Mouse (Mus musculus): Measurements from ENCODE around the gene Nr3c2. TPM values are rescaled to one million over a fixed set of nuclear protein-coding genes. Genes with fewer than 3 reads are reported as not detected.

The Nr3c2 gene
- total RNA-seq, 2 experiments from 2014 or later: 0.72 to 0.85 TPM

DNA sequence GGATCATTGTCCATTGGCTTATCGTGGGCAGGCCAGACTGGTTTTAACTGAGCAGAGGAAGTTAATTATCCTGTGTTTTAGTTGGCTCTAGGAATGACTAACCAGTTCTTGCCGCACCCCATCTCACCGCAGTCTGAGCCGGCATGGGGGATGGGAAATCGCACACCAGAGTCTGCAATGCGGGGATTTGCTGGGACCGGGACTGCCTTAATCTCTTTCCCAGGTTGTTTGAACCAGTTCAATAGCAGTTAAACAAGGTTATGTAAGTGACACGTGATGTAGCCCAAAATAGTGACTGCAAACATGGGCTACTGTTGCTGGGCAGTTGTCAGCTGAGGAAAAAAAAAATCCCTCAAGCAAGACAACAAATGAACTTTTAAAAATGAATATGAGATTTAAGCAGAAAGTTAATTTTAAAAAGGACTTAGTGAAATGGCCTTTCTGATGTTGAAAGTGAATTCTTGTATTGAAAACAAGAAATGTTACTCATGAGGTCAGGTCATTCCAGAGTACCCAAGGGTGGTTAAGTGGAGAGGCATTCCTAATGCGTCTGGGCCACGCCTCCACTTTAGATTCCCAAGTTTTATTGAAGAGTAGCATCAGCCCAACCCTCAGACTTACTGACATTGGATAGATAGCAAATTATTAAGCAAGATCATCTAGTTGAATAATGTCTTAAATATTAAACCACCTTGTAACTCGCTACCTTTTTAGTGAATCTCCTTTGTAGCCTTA is 233.8 kb downstream of the Nr3c2 start:
- no peak for ATAC-seq (replicated peaks; ENCODE audit: low FRiP score, low TSS enrichment, poor library complexity, severe bottlenecking)

DNA sequence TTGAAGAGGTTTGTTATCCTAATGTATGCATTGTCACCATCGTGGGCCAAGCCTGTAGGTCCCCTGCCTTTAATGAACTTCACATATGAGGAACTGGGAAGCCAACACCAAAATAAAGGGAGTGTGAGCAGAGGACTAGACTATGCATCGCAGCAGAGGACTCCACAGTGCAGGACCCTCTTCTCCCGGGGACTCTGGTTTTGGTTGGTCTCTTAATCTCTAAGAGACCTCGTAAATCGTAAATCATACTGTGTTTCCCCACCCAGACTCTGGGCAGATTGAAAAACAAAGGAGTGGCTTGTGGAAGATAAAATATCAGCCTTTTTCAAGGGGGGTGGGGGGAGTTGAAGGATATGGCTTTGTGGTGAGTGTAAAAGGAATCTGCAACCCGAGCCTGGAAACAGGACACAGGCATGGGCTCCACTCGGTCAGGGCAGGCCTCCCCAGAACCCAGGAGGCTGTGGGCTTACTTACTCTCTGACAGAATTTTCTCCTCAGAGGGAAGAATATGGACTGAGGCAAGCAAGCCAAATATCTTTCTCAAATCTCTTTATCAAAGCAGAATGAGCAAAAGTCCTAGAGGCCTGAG is 234.6 kb downstream of the Nr3c2 start:
- no peak for ATAC-seq (replicated peaks; ENCODE audit: low FRiP score, low TSS enrichment, poor library complexity, severe bottlenecking)

DNA sequence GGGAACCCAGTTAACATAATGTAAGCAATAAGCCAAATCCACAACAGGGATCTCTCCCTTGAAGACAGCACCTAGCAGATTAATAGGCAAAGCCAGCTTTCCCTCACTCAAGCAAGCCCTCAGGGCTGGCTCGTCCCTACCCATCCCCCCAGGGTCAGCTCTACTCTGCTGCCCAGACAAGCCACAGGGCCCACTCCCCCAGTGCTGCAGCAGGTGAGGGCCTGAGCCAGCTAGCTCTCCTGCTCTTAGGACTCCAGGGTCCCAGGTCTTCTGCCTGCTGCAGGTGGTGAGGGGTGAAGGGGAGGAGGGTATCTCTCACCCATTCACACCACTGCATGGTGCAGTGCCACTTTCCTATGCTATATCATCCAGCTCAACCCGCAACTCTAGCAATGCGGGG is 246.0 kb downstream of the Nr3c2 start:
- no peak for ATAC-seq (replicated peaks; ENCODE audit: low FRiP score, low TSS enrichment, poor library complexity, severe bottlenecking)

GRCm38 (mm10) chr8:77154496-77154895 is 255.3 kb downstream of the Nr3c2 start:
- no peak for ATAC-seq (replicated peaks; ENCODE audit: low FRiP score, low TSS enrichment, poor library complexity, severe bottlenecking)

DNA sequence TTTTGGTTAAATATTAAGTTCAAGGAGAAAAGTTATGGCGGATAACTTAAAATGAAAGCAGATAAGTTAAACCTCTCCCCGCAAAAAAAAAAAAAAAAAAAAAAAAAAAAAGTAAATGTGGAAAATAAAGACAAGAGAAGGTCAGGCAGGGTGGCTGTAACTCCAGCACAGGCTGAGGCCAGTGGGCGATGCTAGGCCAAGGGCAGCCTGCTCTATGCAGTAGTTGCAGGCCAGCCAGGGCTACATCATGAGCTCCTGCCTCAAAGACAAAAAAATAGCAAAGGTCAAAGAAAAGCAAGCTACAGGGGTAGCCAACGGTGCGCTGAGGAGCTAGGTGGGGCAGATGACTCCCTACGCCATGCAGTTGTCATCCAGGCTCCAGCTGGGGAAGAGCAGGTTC is 270.1 kb downstream of the Nr3c2 start:
- no peak for ATAC-seq (replicated peaks; ENCODE audit: low FRiP score, low TSS enrichment, poor library complexity, severe bottlenecking)

DNA sequence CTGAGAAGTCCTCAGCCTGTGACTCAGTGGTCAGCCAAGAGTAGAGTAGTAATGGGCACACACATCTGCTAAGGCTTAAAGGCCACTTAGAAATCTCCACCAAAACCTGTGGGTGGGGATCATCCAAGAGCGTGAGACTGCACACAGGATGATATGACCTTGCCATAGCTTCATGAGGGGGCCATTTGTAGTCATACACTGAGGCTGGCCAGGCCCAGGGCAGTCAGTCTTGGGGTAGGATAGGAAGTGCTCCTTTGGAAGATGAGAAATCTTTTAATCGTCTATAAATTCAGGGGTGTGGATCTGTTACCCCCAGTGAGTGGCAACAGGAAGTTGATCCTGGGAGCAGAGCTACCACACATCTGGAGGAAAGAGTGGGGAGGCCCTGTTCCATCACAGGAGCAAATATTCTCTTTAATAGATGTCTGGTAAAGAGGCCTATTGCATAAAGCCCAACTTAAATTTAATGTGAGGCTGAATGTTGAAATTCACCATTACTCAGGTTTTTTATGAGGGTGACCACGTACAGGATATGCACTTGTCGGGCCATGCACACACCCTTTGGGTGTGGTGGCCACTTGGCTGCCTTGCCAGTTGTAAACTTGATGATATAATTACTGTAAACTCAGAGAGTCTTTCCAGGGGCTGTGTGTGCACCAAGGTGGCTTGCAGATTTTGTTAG is 270.7 kb downstream of the Nr3c2 start:
- ATAC-seq (replicated peaks; ENCODE audit: low FRiP score, low TSS enrichment, poor library complexity, severe bottlenecking): no peak

DNA sequence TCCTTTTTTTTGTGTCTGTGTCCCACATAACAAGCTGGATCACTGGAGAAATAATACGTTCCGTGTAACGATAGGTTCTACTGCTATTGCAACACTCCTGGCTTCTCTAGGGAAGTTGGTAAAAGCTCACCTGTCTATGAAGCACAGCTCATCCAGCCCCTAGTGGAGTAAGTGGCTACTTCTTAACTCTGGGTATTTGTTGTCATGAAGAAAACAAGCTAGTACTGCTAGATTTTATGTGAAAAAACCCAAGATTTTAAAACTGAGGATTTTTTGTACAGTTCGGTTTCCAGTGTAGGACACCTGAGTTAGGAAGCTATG is 271.2 kb downstream of the Nr3c2 start:
- no peak for ATAC-seq (replicated peaks; ENCODE audit: low FRiP score, low TSS enrichment, poor library complexity, severe bottlenecking)

DNA sequence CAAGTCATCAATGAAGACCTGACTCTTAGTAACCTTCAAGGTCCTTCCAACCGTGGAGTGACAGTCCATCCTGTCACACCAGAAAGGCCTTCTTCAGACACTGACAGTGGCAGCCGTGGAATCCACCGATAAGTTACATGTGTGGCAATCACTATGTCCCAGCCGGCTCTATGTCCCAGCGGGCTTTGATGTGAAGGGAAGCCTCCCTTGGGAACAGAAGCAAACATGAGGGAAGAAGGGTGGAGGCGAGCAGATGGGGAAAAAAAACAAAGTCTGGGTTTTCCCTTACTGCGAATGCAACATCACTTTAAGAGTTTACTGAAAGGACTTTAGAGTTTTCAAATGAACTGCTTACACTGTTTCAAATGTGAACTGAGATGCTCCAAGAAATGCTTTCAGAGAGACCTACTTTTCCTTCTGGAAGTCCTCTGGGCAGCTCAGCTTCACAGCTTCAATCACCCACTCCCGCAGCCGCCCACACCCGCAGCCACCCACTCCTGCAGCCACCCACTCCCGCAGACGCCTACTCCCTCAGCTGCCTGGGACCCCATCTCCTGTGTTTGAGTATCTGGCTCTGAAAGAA is 273.9 kb downstream of the Nr3c2 start:
- ATAC-seq (replicated peaks; ENCODE audit: low FRiP score, low TSS enrichment, poor library complexity, severe bottlenecking): no peak

GRCm38 (mm10) chr8:77173736-77174135 is 274.5 kb downstream of the Nr3c2 start:
- ATAC-seq (replicated peaks; ENCODE audit: low FRiP score, low TSS enrichment, poor library complexity, severe bottlenecking): no peak

DNA sequence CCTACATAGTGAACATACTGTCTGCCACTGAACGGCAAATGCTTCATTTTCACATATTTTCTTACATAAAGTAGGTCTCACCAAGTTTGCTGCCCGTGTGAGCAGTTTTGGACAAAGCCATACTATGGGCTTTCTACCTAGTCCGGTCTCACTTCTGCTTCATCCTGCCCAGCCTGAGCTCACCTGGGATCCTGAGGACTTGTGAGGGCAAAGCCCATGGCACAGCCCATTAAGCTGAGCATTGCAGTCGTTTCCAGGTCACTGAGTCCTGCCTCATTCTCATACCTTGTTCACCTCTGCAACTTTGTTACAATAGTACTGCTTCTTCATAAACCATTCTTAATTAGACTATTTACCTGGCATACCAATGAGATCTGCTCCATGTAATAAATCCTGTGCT is 276.2 kb downstream of the Nr3c2 start:
- no peak for ATAC-seq (replicated peaks; ENCODE audit: low FRiP score, low TSS enrichment, poor library complexity, severe bottlenecking)

- no peak for ATAC-seq (replicated peaks; ENCODE audit: low FRiP score, low TSS enrichment, poor library complexity, severe bottlenecking)
Measured at GRCm38 (mm10) chr8:77176343-77176742, 277.1 kb downstream of the Nr3c2 start.

DNA sequence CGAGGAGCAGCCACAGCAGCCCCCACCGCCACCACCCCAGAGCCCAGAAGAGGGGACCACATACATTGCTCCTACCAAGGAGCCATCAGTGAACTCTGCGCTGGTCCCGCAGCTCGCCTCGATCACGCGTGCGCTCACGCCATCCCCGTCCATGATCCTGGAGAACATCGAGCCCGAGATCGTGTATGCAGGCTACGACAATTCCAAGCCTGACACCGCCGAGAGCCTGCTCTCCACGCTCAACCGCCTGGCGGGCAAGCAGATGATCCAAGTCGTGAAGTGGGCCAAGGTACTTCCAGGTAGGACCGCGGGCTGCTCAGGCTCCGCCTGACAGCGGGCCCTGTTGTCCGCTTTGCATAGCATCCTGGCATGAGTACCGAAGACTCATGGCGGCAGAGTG is 286.6 kb downstream of the Nr3c2 start:
- ATAC-seq (replicated peaks; ENCODE audit: low FRiP score, low TSS enrichment, poor library complexity, severe bottlenecking): no peak

DNA sequence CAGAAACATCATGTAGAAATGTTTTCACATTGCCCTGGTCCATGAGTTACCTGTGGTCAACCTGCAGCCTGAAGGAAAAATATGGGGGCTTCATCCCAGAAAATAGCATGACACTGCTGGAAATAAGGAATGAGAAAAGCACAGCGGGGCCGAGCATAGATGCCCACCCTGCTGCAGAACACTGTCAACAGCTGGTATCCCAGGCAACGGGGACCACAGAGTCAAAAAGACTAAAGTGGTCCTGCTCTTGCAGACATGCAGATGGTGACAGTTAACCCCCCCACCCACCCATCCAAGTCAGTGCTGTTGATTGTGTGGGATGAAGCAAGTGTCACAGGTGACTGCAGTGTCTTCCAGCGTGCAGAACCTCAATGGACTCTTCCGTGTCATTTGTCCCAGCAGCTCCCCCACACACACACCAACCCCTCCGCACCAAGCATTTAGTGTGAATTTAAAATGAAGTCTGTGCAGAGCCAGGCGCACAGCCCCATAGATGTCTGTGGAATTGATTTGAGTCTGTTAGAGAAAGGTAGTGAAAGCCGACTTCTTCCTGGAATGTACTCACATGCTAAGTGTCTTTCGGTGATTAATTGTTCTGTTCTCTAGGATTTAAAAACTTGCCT is 287.8 kb downstream of the Nr3c2 start:
- no peak for ATAC-seq (replicated peaks; ENCODE audit: low FRiP score, low TSS enrichment, poor library complexity, severe bottlenecking)

DNA sequence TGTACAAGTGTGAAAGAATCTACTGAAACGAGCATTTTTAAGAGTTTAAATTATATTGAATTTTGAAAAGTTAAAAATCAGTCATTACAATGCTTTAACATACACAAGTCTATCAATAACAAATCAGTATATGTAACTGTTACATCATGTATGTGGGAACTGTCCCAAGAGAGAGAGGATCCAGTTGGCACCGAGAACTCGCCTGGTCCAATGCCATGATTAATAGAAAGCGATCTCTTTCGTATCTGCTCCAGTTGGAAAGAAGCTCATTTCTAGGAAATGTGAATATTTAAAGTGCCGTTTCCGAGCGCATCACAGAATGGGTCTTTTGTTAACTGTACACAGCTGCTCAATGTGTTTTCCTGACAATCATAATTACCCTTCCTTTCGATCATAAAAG is 288.5 kb downstream of the Nr3c2 start:
- ATAC-seq (replicated peaks; ENCODE audit: low FRiP score, low TSS enrichment, poor library complexity, severe bottlenecking): no peak

DNA sequence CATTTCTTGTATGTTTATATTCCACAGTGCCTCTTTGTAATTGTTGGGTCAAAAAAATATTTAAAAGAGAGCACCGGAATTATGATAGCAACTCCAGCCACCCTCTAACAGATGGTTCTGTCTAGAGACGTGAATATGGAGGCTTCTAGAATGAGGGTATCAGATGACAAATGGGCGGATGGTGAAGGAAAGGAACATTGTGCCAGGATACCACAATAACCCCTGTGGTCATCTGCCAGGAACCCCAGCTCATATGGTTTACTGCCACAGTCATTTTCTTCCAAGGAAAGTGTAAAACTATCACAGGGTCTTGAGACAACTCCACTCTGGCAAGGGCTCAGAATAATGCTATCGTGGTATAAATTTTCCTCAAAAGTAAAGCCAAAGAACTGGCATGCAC is 289.1 kb downstream of the Nr3c2 start:
- no peak for ATAC-seq (replicated peaks; ENCODE audit: low FRiP score, low TSS enrichment, poor library complexity, severe bottlenecking)

DNA sequence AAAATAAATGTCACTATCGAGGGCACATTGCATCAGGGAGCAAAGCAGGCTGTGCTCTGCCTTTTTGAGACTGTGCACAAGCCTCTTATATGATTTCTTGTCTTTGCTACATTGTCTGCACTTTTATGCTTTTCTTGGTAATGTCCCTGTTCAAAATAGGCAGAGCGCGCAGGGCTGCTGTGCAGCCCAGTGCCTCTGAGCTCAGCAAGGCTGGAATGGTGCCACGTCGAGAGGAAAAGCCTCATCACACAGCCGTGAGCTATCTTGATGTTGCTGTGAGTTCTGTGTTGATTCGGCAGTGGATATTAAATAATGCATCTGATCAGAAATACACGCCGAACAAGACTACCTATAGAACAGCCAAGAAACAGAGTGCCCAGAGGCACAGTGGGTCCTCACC is 290.1 kb downstream of the Nr3c2 start:
- no peak for ATAC-seq (replicated peaks; ENCODE audit: low FRiP score, low TSS enrichment, poor library complexity, severe bottlenecking)

- no peak for ATAC-seq (replicated peaks; ENCODE audit: low FRiP score, low TSS enrichment, poor library complexity, severe bottlenecking)
Measured at GRCm38 (mm10) chr8:77190393-77190792, 291.2 kb downstream of the Nr3c2 start.

DNA sequence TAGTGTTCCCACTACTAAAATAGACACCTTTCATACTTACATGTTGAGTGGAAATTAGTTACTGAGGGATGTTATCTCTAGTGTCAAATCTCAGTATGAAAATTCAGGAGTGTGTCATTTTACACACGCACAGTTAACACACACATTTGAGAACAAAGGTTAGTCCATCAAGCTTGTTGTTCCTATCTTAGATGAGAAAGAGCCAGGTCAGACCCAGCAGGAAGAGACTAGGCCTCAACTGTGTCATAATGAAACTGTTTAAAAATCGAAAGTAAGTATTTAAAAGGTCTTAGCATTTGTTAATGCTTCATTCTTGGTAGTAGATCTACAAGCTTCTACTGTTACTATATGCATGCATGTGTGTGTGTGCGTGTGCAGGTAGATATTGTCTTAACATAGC is 310.1 kb downstream of the Nr3c2 start:
- no peak for ATAC-seq (replicated peaks; ENCODE audit: low FRiP score, low TSS enrichment, poor library complexity, severe bottlenecking)

DNA sequence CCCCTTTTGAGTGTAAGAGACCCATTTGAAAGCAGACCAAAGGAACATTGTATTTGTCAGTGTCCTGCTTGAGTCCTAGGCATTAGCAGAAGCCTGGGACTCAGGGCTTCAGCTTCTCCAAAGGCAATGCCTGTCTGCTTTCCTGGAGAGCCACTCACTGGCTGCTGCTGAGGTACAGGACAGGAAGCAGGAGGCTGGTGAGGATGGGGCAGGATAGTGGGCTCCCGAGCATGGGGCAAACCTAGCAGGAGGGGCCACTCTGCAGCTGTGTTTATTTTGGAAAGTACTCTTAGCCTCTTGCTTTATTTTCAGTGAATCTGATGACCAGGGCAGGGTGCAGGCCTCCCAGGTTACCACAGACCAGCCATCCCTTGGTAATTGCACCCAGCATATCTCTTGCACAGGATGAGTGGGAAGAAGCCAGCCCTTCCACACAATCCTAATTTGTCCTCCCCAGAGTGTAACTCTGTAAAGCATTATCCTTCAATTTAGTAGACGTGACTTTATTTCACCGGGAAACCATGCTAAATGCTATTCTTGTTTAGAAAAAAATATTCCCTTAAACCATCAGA is 314.7 kb downstream of the Nr3c2 start:
- no peak for ATAC-seq (replicated peaks; ENCODE audit: low FRiP score, low TSS enrichment, poor library complexity, severe bottlenecking)

GRCm38 (mm10) chr8:77214665-77215064 is 315.4 kb downstream of the Nr3c2 start:
- no peak for ATAC-seq (replicated peaks; ENCODE audit: low FRiP score, low TSS enrichment, poor library complexity, severe bottlenecking)
